Mouse (Mus musculus) CH12.LX (cell line): Measurements from ENCODE around the gene Nxph1.

Experiments
- CTCF ChIP-seq, 2 experiments: IDR thresholded peaks in 1 of 2; conservative IDR thresholded peaks in 1 of 2; 2 replicates each; pipeline ENCODE4 v1.5.1; 2011 to 2012; ENCODE audit warnings: low read depth in 2 of 2, low read length in 2 of 2, improper control_type of control experiment in 1 of 2, inconsistent platforms in 1 of 2, mild to moderate bottlenecking in 1 of 2, moderate library complexity in 1 of 2
- ELF1 ChIP-seq: IDR thresholded peaks from 2 replicates; pipeline ENCODE4 v1.6.1; 2014; ENCODE audit warnings: low read depth, mild to moderate bottlenecking, inconsistent platforms, low read length, improper control_type of control experiment
- EP300 ChIP-seq: IDR thresholded peaks from 2 replicates; pipeline ENCODE4 v1.6.1; 2011; ENCODE audit warnings: low read length, improper control_type of control experiment
- ETS1 ChIP-seq: conservative IDR thresholded peaks from 2 replicates; pipeline ENCODE4 v1.6.1; 2012; ENCODE audit warnings: low read depth, mild to moderate bottlenecking, inconsistent platforms, low read length, improper control_type of control experiment, moderate library complexity
- HCFC1 ChIP-seq: IDR thresholded peaks from 2 replicates; pipeline ENCODE4 v1.6.1; 2012; ENCODE audit warnings: low read depth, mild to moderate bottlenecking, inconsistent platforms, low read length, improper control_type of control experiment
- MAX ChIP-seq: IDR thresholded peaks from 2 replicates; pipeline ENCODE4 v1.6.1; 2011; ENCODE audit warnings: low read length, improper control_type of control experiment
- NRF1 ChIP-seq: IDR thresholded peaks from 2 replicates; pipeline ENCODE4 v1.6.1; 2014; ENCODE audit warnings: low read depth, mild to moderate bottlenecking, inconsistent platforms, low read length, improper control_type of control experiment, moderate library complexity
- POLR2A ChIP-seq: IDR thresholded peaks from 2 replicates; pipeline ENCODE4 v1.6.1; 2011; ENCODE audit warnings: low read depth, mild to moderate bottlenecking, improper control_type of control experiment, low read length
- ZMIZ1 ChIP-seq: IDR thresholded peaks from 2 replicates; pipeline ENCODE4 v1.6.1; 2012; ENCODE audit warnings: low read depth, mild to moderate bottlenecking, inconsistent platforms, low read length, improper control_type of control experiment
- ZNF384 ChIP-seq: IDR thresholded peaks from 2 replicates; pipeline ENCODE4 v1.6.1; 2012; ENCODE audit warnings: low read depth, low read length, improper control_type of control experiment, inconsistent platforms

GRCm38 (mm10) chr6:9069913-9070312, 121.7 kb downstream of the Nxph1 start:
- TF ChIP-seq CTCF (conservative IDR thresholded peaks at IDR 0.05 in 1 of 2, IDR thresholded peaks at IDR 0.05 in 1 of 2; ENCODE audit: low read depth in 2 of 2, low read length in 2 of 2) (no peak), ZMIZ1 (no peak), NRF1 (no peak), EP300 (no peak), MAX (no peak), ZNF384 (no peak), POLR2A (no peak), ELF1 (no peak), ETS1 (no peak), HCFC1 (no peak)
